Mouse (Mus musculus) bone marrow, adult 2 months (tissue): Measurements from ENCODE around the gene Zfp651.

Experiments
- CTCF ChIP-seq: fragments of 200-500 bp; IDR thresholded peaks from 2 replicates; pipeline ENCODE4 v1.5.1; 2011; ENCODE audit warnings: low read length, control low read depth; ENCODE audit not compliant: control insufficient read depth, insufficient read depth
- POLR2A ChIP-seq: fragments of 200-500 bp; IDR thresholded peaks from 2 replicates; pipeline ENCODE4 v1.6.1; 2011; ENCODE audit warnings: low read depth, mild to moderate bottlenecking, control low read depth, low read length, borderline replicate concordance; ENCODE audit not compliant: control insufficient read depth

- TF ChIP-seq CTCF (no peak), POLR2A (no peak)
These were observed 39.9 kb downstream of the Zfp651 start for GRCm38 (mm10) chr9:121798887-121799520.
